Mouse (Mus musculus): ENCODE results near the gene Prkcg. TPM values are rescaled to one million over a fixed set of nuclear protein-coding genes. Genes with fewer than 3 reads are reported as not detected.

Gene Prkcg
- 0.15 and 0.65 TPM in 2 replicates for polyA plus RNA-seq (2014; fragmentation: Nextera tagmentation; extraction: Ambion mirVana)

- H3K27me3 ChIP-seq (ENCODE audit: control insufficient read depth, insufficient read depth, low read length), result no peaks in the 10 kb centered on the region
- H3K4me2 ChIP-seq (replicated peaks; ENCODE audit: low read depth, low read length), result peak within 1 kb of the TSS; percentile 63
- 2% methylated on average over 30 of the region's 30 CpGs for WGBS
- peak; percentile 81 for DNase-seq (ENCODE audit: low spot score)
- no peaks in the 10 kb centered on the region for H3K9me3 ChIP-seq (ENCODE audit: control insufficient read depth, low read length)
- H3K9ac ChIP-seq (ENCODE audit: low read depth, low read length), result peak within 1 kb of the TSS; percentile 58
- H3K36me3 ChIP-seq (ENCODE audit: control insufficient read depth, insufficient read depth, low read length), result no peaks in the 10 kb centered on the region
- peak within 1 kb of the TSS; percentile 61 for H3K27ac ChIP-seq (ENCODE audit: low read depth, low read length)
- ATAC-seq (ENCODE audit: low FRiP score), result peak; percentile 39
- H3K4me1 ChIP-seq (replicated peaks; ENCODE audit: control insufficient read depth, insufficient read depth, low read length), result no peaks in the 10 kb centered on the region; the same call in none of the 2 replicates
- H3K4me3 ChIP-seq (ENCODE audit: low read depth, low read length), result peak within 1 kb of the TSS; percentile 44
Measured at GRCm38 (mm10) chr7:3288976-3289970, at the start of gene Prkcg, which contains the start of gene Myadm. Gene Prkcg, plus strand, starts transcription at chr7:3289179. Gene Myadm, plus strand, starts transcription at chr7:3289080.

- ATAC-seq (ENCODE audit: low FRiP score) (no peak), DNase-seq (ENCODE audit: low spot score) (no peak)
- H3K4me2 ChIP-seq (replicated peaks; ENCODE audit: low read depth, low read length), result no peak overlapping the region
- H3K9me3 ChIP-seq (ENCODE audit: control insufficient read depth, low read length), result no peaks in the 10 kb centered on the region
- no peaks in the 10 kb centered on the region for H3K36me3 ChIP-seq (ENCODE audit: control insufficient read depth, insufficient read depth, low read length)
- WGBS, result 75% methylated on average over 2 of the region's 2 CpGs
- no peak overlapping the region for H3K4me3 ChIP-seq (ENCODE audit: low read depth, low read length)
- H3K27ac ChIP-seq (ENCODE audit: low read depth, low read length), result no peak overlapping the region
- no peak overlapping the region for H3K9ac ChIP-seq (ENCODE audit: low read depth, low read length)
- H3K27me3 ChIP-seq (ENCODE audit: control insufficient read depth, insufficient read depth, low read length), result no peaks in the 10 kb centered on the region
- no peaks in the 10 kb centered on the region for H3K4me1 ChIP-seq (replicated peaks; ENCODE audit: control insufficient read depth, insufficient read depth, low read length)
Measured at GRCm38 (mm10) chr7:3239193-3239592, 49.8 kb upstream of the Prkcg start.

DNA sequence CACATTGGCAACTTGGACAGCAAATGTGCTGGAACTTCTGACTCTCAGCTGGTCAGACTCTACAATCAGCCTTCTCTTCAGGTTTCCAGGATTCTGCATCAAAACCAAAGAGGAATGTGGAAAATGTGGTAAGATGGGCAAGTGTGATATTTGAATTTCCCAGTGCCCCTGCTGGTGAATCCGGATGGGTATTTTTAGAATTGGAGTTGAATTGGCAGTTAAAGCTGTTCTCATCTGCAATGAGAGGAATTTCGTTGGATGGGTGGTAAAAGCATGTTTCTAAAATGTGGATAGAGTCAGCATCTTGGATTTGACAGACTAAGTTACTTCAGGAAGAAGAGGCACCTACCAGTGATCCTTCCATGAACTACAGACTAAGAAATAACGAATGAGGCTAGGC, 28.3 kb upstream of the Prkcg start:
- ATAC-seq (ENCODE audit: low FRiP score), result no peak

DNA sequence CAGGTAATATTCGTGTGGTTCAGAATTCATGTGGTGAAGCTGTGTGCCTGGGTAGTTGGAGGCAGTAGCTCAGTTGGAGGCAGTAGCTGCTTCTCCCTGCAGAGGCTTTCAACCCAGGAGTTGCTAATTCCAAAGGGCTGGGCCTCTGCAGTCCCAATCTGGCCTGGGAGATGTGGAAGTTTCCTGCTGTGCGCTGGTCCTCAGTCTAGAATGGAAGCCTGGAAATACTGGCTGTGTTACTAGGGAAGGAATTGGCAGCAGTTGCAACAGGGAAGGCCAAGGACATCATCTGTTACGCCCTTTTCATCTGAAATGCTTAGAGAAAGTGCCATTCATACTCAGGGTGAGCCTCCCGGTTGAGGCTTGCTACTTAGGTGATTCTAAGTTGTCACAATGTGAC, 27.5 kb upstream of the Prkcg start:
- Histone ChIP-seq H3K27me3 (ENCODE audit: control insufficient read depth, insufficient read depth, low read length) (no peaks in the 10 kb centered on the region), H3K27ac (ENCODE audit: low read depth, low read length) (no peak overlapping the region), H3K4me3 (ENCODE audit: low read depth, low read length) (no peak overlapping the region), H3K9me3 (ENCODE audit: control insufficient read depth, low read length) (no peaks in the 10 kb centered on the region), H3K9ac (ENCODE audit: low read depth, low read length) (no peak overlapping the region), H3K4me2 (replicated peaks; ENCODE audit: low read depth, low read length) (no peak overlapping the region), H3K36me3 (ENCODE audit: control insufficient read depth, insufficient read depth, low read length) (no peaks in the 10 kb centered on the region), H3K4me1 (replicated peaks; ENCODE audit: control insufficient read depth, insufficient read depth, low read length) (no peaks in the 10 kb centered on the region)
- DNase-seq (ENCODE audit: low spot score) (no peak), ATAC-seq (ENCODE audit: low FRiP score) (no peak)
- WGBS, result 70% methylated on average over 4 of the region's 4 CpGs

More for the DNA sequence above, 28.3 kb upstream of the Prkcg start:
- H3K4me1 ChIP-seq (replicated peaks; ENCODE audit: control insufficient read depth, insufficient read depth, low read length), result no peaks in the 10 kb centered on the region
- no peak overlapping the region for H3K9ac ChIP-seq (ENCODE audit: low read depth, low read length)
- no peaks in the 10 kb centered on the region for H3K27me3 ChIP-seq (ENCODE audit: control insufficient read depth, insufficient read depth, low read length)
- 67% methylated on average over 3 of the region's 3 CpGs for WGBS
- no peak overlapping the region for H3K4me3 ChIP-seq (ENCODE audit: low read depth, low read length)
- H3K4me2 ChIP-seq (replicated peaks; ENCODE audit: low read depth, low read length), result no peak overlapping the region
- DNase-seq (ENCODE audit: low spot score), result no peak
- no peak overlapping the region for H3K27ac ChIP-seq (ENCODE audit: low read depth, low read length)
- H3K9me3 ChIP-seq (ENCODE audit: control insufficient read depth, low read length), result no peaks in the 10 kb centered on the region
- H3K36me3 ChIP-seq (ENCODE audit: control insufficient read depth, insufficient read depth, low read length), result no peaks in the 10 kb centered on the region

DNA sequence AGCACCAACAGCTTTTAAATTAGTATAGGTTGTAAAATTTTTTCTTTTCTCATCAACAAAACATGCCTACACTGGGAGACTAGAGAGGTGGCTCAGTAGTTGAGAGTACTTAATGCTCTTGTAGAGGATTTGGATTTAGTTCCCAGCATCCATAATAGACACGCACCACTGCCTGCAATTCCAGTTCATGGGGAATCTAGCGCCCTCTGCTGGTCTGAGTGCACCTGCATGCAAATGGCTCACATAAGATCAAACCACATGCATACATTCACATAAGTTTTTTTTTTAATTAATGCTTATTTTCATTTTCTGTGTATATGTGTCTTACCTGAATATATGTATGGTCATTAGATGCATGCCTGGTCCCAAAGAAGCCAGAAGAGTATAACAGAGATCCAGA, 26.2 kb upstream of the Prkcg start:
- Histone ChIP-seq H3K27ac (ENCODE audit: low read depth, low read length) (no peak overlapping the region), H3K4me2 (replicated peaks; ENCODE audit: low read depth, low read length) (no peak overlapping the region), H3K4me3 (ENCODE audit: low read depth, low read length) (no peak overlapping the region), H3K9me3 (ENCODE audit: control insufficient read depth, low read length) (no peaks in the 10 kb centered on the region), H3K9ac (ENCODE audit: low read depth, low read length) (no peak overlapping the region), H3K36me3 (ENCODE audit: control insufficient read depth, insufficient read depth, low read length) (no peaks in the 10 kb centered on the region), H3K4me1 (replicated peaks; ENCODE audit: control insufficient read depth, insufficient read depth, low read length) (no peaks in the 10 kb centered on the region), H3K27me3 (ENCODE audit: control insufficient read depth, insufficient read depth, low read length) (no peaks in the 10 kb centered on the region)
- no peak for ATAC-seq (ENCODE audit: low FRiP score)
- DNase-seq (ENCODE audit: low spot score), result peak; percentile 44
- WGBS, result 33% methylated on average over 2 of the region's 2 CpGs

GRCm38 (mm10) chr7:3264390-3265022, 24.5 kb upstream of the Prkcg start:
- Histone ChIP-seq H3K4me2 (replicated peaks; ENCODE audit: low read depth, low read length) (peak overlapping the region; percentile 3; the same call in 1 of the 2 replicates), H3K4me1 (replicated peaks; ENCODE audit: control insufficient read depth, insufficient read depth, low read length) (no peaks in the 10 kb centered on the region), H3K9ac (ENCODE audit: low read depth, low read length) (no peak overlapping the region), H3K36me3 (ENCODE audit: control insufficient read depth, insufficient read depth, low read length) (no peaks in the 10 kb centered on the region), H3K4me3 (ENCODE audit: low read depth, low read length) (no peak overlapping the region), H3K27ac (ENCODE audit: low read depth, low read length) (no peak overlapping the region), H3K9me3 (ENCODE audit: control insufficient read depth, low read length) (no peaks in the 10 kb centered on the region), H3K27me3 (ENCODE audit: control insufficient read depth, insufficient read depth, low read length) (no peaks in the 10 kb centered on the region)
- WGBS, result 37% methylated on average over 22 of the region's 22 CpGs
- peak; percentile 19 for DNase-seq (ENCODE audit: low spot score)
- ATAC-seq (ENCODE audit: low FRiP score), result no peak; the same call in 1 of the 2 replicates

- no peaks in the 10 kb centered on the region for H3K9me3 ChIP-seq (ENCODE audit: control insufficient read depth, low read length)
- H3K4me2 ChIP-seq (replicated peaks; ENCODE audit: low read depth, low read length), result no peak overlapping the region
- WGBS, result 67% methylated on average over 6 of the region's 6 CpGs
- H3K27me3 ChIP-seq (ENCODE audit: control insufficient read depth, insufficient read depth, low read length), result no peaks in the 10 kb centered on the region
- H3K36me3 ChIP-seq (ENCODE audit: control insufficient read depth, insufficient read depth, low read length), result no peaks in the 10 kb centered on the region
- ATAC-seq (ENCODE audit: low FRiP score) (no peak), DNase-seq (ENCODE audit: low spot score) (no peak)
- H3K4me3 ChIP-seq (ENCODE audit: low read depth, low read length), result no peak overlapping the region
- H3K27ac ChIP-seq (ENCODE audit: low read depth, low read length), result no peak overlapping the region
- H3K4me1 ChIP-seq (replicated peaks; ENCODE audit: control insufficient read depth, insufficient read depth, low read length), result no peaks in the 10 kb centered on the region
- no peak overlapping the region for H3K9ac ChIP-seq (ENCODE audit: low read depth, low read length)
Measured at GRCm38 (mm10) chr7:3265311-3265710, 23.7 kb upstream of the Prkcg start.

DNA sequence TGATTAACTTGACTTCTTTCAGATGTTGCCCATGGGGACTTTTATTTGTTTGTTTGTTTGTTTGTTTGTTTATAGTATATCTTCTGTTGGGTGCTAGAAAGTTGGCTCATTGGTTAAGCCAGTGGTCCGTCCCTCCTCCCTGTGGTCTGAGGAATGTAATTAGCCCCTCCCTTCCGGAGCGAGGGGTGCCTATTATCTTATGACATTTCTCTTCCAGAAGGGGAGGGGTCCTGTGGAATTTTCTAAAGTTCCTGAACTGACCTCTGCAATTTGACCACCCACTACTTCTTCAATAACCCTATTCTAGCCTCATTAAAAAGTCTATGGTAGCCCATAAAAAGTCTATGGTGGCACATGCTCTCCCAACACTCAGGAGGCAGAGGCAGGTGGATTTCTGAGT, 21.7 kb upstream of the Prkcg start:
- H3K27ac ChIP-seq (ENCODE audit: low read depth, low read length), result no peak overlapping the region
- H3K4me2 ChIP-seq (replicated peaks; ENCODE audit: low read depth, low read length), result no peak overlapping the region
- no peaks in the 10 kb centered on the region for H3K36me3 ChIP-seq (ENCODE audit: control insufficient read depth, insufficient read depth, low read length)
- WGBS, result 76% methylated on average over 3 of the region's 3 CpGs
- H3K9me3 ChIP-seq (ENCODE audit: control insufficient read depth, low read length), result no peaks in the 10 kb centered on the region
- H3K9ac ChIP-seq (ENCODE audit: low read depth, low read length), result no peak overlapping the region
- no peak for ATAC-seq (ENCODE audit: low FRiP score)
- H3K4me3 ChIP-seq (ENCODE audit: low read depth, low read length), result no peak overlapping the region
- H3K27me3 ChIP-seq (ENCODE audit: control insufficient read depth, insufficient read depth, low read length), result no peaks in the 10 kb centered on the region
- DNase-seq (ENCODE audit: low spot score), result no peak
- no peaks in the 10 kb centered on the region for H3K4me1 ChIP-seq (replicated peaks; ENCODE audit: control insufficient read depth, insufficient read depth, low read length)
